Mouse (Mus musculus) layer of hippocampus, postnatal 36 days (tissue): ENCODE data around the gene Zmat5. TPM values are rescaled to one million over a fixed set of nuclear protein-coding genes. Genes with fewer than 3 reads are reported as not detected.

Experiments
- DNase-seq, 2 experiments: peaks; one replicate each; pipeline ENCODE4 v3.0.0; 2022
- total RNA-seq, 2 experiments: library from RNA; stranded (reverse); gene quantifications; 2 replicates each; pipeline ENCODE4 v1.2.3; 2021

Gene Zmat5
- total RNA-seq, 2 experiments from 2014 or later, result 33.0 to 38.2 TPM

GRCm38 (mm10) chr11:4783116-4783515 is 78.6 kb downstream of the Zmat5 start:
- no peak for DNase-seq

- DNase-seq, result no peak
These were observed 80.2 kb downstream of the Zmat5 start for GRCm38 (mm10) chr11:4784629-4785142.

Other genes starting within 250 kb of the Zmat5 start
- 10 to 100 TPM; 71.5 to 73.3 TPM for gene Mtmr3, start 109.8 kb upstream of the Zmat5 start, total RNA-seq
- not detected for gene Gm11032, start 84.6 kb upstream of the Zmat5 start, total RNA-seq
- gene Ascc2, start 66.9 kb upstream of the Zmat5 start, total RNA-seq, result 10 to 100 TPM; 22.2 to 25.8 TPM
- 100 to 1,000 TPM; 370 to 401 TPM for gene Uqcr10, start 336 bp upstream of the Zmat5 start, total RNA-seq
- 100 to 1,000 TPM; 287 to 306 TPM for gene Cabp7, start 42.1 kb downstream of the Zmat5 start, total RNA-seq
- gene Nf2, start 144.9 kb downstream of the Zmat5 start, total RNA-seq, result 100 to 1,000 TPM in 1 of 2 experiments, 10 to 100 TPM in 1; 92.9 to 101 TPM
- gene Nipsnap1, start 169.3 kb downstream of the Zmat5 start, total RNA-seq, result 10 to 100 TPM; 81.2 to 86.8 TPM
- gene Thoc5, start 190.6 kb downstream of the Zmat5 start, total RNA-seq, result 10 to 100 TPM; 40.4 to 41.2 TPM
- gene Nefh, start 243.4 kb downstream of the Zmat5 start, total RNA-seq, result 10 to 100 TPM; 38.5 to 44.9 TPM